Mouse (Mus musculus) neutrophil, adult 83 days (primary cell): ENCODE measurements around the gene Rdm1. TPM values are rescaled to one million over a fixed set of nuclear protein-coding genes. Genes with fewer than 3 reads are reported as not detected.

Experiments
- total RNA-seq, 2 experiments: library from RNA; stranded (reverse); gene quantifications; one replicate each; pipeline ENCODE4 v1.2.4; 2023

Rdm1 gene
- total RNA-seq, result 10 to 100 TPM; 17.1 to 20.1 TPM

DNA sequence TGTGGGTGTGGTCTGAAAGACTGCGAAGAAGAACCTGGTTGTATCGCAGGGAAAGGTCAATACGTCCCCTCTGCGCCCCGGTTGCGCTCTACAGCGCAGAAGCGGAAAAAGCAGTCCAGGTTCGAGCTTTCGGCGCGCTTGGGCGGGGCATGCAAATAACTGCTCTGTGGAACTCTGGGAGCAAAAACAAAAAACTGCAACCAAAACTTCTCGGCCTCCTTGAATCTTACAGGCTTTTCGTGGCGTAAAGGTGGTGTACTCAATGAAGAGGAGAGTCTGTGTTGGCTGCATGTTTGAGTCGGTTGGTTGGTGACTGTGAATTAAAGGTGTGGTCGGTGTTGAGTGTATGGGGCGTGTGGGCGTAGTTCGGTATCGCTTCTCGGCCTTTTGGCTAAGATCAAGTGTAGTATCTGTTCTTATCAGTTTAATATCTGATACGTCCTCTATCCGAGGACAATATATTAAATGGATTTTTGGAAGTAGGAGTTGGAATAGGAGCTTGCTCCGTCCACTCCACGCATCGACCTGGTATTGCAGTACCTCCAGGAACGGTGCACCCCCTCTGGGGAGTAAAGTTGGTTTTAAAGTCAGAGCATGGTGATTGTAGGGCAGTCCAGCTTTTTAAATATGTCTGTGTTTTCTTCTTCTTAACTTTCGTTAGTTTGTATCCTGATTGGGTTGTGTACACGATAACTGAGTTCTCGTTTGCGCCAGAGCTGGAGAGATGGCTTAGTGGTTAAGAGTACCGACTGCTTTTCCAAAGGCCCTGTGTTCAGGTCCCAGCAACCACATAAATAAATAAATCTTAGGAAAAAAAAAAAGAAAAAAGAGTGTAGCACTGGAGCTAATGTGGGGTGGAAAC lies at the start of gene Rdm1:
Gene Rdm1, plus strand, starts transcription at position 201 of the 862 bp plus-strand sequence.

DNA sequence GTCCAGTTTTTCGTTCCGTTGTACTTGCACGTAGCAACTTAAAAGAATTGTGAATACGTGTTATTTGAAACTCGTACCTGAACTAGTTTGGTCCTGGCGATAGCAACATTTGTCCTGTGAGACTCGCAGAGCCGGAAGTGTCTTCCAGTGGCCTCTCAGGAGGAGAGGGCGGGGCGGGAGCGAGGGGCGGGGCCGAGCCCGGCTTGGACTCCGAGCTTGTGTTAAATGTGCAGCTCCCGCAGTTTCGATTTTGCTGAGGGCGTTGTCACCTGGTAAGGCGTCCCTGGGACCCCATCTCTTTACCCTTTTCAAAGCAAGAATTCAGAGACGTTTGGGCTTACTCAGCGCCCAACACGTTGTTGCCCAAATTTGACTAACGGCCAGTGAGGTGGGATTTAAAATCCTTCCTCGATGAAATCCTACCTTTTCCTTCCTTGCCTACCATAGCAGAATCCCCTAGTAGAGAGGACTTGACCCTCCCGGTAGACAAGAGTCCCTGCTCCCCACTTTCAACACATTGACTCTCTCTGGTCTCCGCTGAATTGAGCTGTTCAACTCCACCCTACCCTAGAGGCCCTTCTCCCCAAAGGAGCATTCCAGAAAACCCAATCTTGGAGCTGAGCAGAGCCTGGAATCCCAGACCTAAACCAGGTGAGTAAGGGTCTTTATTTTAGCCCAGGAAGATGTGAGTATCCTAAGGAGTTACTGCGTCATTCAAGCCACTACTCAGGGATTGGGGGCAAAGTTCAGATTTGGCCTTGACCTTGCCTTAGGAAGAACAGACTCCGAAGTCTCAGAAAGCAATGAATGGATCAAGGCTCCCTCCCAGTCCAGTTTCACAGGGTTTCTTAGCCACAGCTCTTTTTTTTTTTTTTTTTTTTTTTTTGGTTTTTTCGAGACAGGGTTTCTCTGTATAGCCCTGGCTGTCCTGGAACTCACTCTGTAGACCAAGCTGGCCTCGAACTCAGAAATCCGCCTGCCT lies 44.6 kb upstream of the Rdm1 start, which contains the start of gene Tmem106a:
Gene Tmem106a, plus strand, starts transcription at position 189 of the 982 bp plus-strand sequence.

DNA sequence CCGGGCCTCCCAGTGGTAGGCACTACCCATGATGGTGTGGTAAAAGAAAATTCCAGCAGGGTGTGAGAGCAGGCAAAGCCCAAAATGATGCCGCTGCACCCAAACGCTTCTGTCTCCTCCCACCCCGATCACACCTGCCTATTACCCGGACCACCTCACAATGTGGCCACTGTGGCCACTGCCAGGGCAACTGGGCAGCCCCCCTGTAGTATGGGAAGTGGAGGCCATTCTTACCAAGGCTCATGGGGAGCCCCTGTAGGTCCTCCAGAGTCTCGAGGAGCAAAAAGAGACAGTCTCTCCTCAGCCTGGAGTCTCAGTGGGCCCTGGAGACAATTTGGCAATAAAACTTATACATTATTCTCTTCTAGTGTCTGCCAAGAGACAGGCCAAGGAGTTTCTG lies 27.8 kb upstream of the Rdm1 start, which contains the start of gene Gm11634:
Gene Gm11634, minus strand, starts transcription at position 101 of the 400 bp plus-strand sequence.

DNA sequence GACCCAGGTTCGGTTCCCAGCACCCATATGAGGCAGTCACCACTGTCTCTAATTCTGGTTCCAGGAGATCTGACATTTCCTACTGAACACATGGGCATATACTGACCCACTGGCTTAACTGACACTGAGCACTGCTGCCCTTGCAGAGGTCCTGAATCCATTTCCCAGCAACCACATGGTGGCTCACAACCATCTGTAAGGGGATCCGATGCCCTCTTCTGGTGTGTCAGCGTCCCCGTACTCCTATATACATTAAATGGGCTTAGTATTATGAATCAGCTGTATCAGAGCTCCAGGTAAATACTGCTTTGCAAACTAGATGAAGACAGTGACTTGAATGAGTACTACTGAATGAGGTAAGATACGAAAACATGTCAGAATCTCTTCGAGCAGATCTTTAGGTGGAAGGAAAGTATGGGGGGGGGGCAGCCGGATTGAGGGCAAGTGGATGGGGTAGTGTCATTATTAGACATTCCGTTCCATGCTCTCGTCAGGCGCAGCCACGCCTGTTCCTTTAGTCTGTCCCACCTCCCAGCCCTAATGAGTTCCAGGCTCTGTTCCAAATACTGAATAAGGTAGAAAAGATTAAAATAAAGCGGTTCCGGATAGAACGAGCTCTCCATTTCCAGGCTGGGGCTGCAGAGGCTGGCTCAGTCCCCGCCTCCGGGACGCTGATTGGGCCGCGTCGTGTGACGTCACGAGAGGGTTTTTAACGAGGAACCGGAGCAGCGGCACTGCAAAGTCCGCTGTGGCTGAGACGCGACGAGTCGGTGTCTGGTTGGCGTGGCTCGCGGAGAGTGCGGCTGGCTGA lies 38.0 kb downstream of the Rdm1 start, which contains the start of gene Arl4d:
Gene Arl4d, plus strand, starts transcription at position 717 of the 811 bp plus-strand sequence.

Other genes with a start within 250 kb of the Rdm1 start
- gene Aarsd1, start 209.6 kb upstream of the Rdm1 start, total RNA-seq, result 10 to 100 TPM; 17.1 to 19.2 TPM
- gene Gm27029, start 202.4 kb upstream of the Rdm1 start, total RNA-seq, result 1 to 10 TPM; 1.6 to 2.0 TPM
- 1 to 10 TPM; 6.6 to 7.7 TPM for gene Rundc1, start 202.1 kb upstream of the Rdm1 start, total RNA-seq
- under 1 TPM; 0.35 to 0.82 TPM for gene Ptges3l, start 201.9 kb upstream of the Rdm1 start, total RNA-seq
- 10 to 100 TPM; 45.5 to 47.2 TPM for gene Rpl27, start 184.9 kb upstream of the Rdm1 start, total RNA-seq
- gene Ifi35, start 178.8 kb upstream of the Rdm1 start, total RNA-seq, result 10 to 100 TPM; 16.4 to 21.7 TPM
- gene Rnd2, start 162.2 kb upstream of the Rdm1 start, total RNA-seq, result under 1 TPM in 1 of 2 experiments, not detected in 1; 0.61 TPM
- 10 to 100 TPM; 14.6 to 16.3 TPM for gene Vat1, start 161.0 kb upstream of the Rdm1 start, total RNA-seq
- 10 to 100 TPM; 15.4 to 19.1 TPM for gene Brca1, start 75.2 kb upstream of the Rdm1 start, total RNA-seq
- gene Nbr1, start 75.0 kb upstream of the Rdm1 start, total RNA-seq, result 10 to 100 TPM; 59.5 to 80.0 TPM
- 10 to 100 TPM; 11.5 to 11.6 TPM for gene Tmem106a, start 45.0 kb upstream of the Rdm1 start, total RNA-seq
- not detected for gene Gm11634, start 27.9 kb upstream of the Rdm1 start, total RNA-seq
- gene Arl4d, start 38.3 kb downstream of the Rdm1 start, total RNA-seq, result 1 to 10 TPM in 1 of 2 experiments, under 1 TPM in 1; 0.68 to 1.6 TPM
- gene Dhx8, start 105.7 kb downstream of the Rdm1 start, total RNA-seq, result 10 to 100 TPM; 40.8 to 42.2 TPM
- not detected for gene Etv4, start 158.2 kb downstream of the Rdm1 start, total RNA-seq